Mouse (Mus musculus) liver, embryonic 13.5 days (tissue): ENCODE measurements around the gene Zcchc18. TPM values are rescaled to one million over a fixed set of nuclear protein-coding genes. Genes with fewer than 3 reads are reported as not detected.
A peak's percentile ranks its signal among the peaks of the same experiment; 100 is the strongest.
"Not testable (repeated sequence)": the region's sequence is repeated elsewhere in the genome, so short reads cannot be mapped to it uniquely, and the experiment has no call there.

ENCODE experiments used
- ATAC-seq: fragments of 200-750 bp; cut with Nextera tagmentation; 2 replicates; pipeline ENCODE4 v1.8.0; 2017; ENCODE audit warnings: low read depth, mild to moderate bottlenecking, moderate number of reproducible peaks, moderate library complexity
- DNase-seq: peaks from one replicate; pipeline ENCODE4 v3.0.0; 2022
- H3K27ac ChIP-seq: fragments of 300-500 bp; sonication (generic); 2 replicates; pipeline ENCODE4 v1.5.1; 2015; ENCODE audit warnings: moderate library complexity, mild to moderate bottlenecking, inconsistent platforms
- H3K27me3 ChIP-seq: fragments of 300-500 bp; sonication (generic); 2 replicates; pipeline ENCODE4 v1.6.1; 2015; ENCODE audit warnings: mild to moderate bottlenecking, inconsistent platforms
- H3K36me3 ChIP-seq: fragments of 300-500 bp; sonication (generic); 2 replicates; pipeline ENCODE4 v1.6.1; 2015; ENCODE audit warnings: mild to moderate bottlenecking, inconsistent platforms
- H3K4me1 ChIP-seq: fragments of 300-500 bp; sonication (generic); replicated peaks from 2 replicates; pipeline ENCODE4 v1.6.1; 2015; ENCODE audit warnings: inconsistent platforms
- H3K4me2 ChIP-seq: fragments of 300-500 bp; sonication (generic); 2 replicates; pipeline ENCODE4 v1.6.1; 2015; ENCODE audit warnings: inconsistent platforms, mild to moderate bottlenecking, moderate library complexity
- H3K4me3 ChIP-seq: fragments of 300-500 bp; sonication (generic); replicated peaks from 2 replicates; pipeline ENCODE4 v1.5.1; 2015; ENCODE audit warnings: mild to moderate bottlenecking, inconsistent platforms
- H3K9ac ChIP-seq: fragments of 300-500 bp; sonication (generic); 2 replicates; pipeline ENCODE4 v1.6.1; 2015; ENCODE audit warnings: mild to moderate bottlenecking, inconsistent platforms
- H3K9me3 ChIP-seq: fragments of 300-500 bp; sonication (generic); replicated peaks from 2 replicates; pipeline ENCODE4 v1.6.1; 2016; ENCODE audit warnings: inconsistent platforms
- WGBS: fragments of 180-500 bp; shearing (Covaris S2); methylation state at CpG from one replicate; pipeline ENCODE4 v1.1.7; 2015; ENCODE audit not compliant: insufficient replicate concordance; 5-methylcytosine and 5-hydroxymethylcytosine counted together
- polyA plus RNA-seq: library from polyadenylated mRNA; unstranded; fragments of >200 nt; fragmentation: Nextera tagmentation; extraction: Ambion mirVana; gene quantifications from 2 replicates; pipeline ENCODE4 v1.2.1, GENCODE M21; 2015

The Zcchc18 gene
- 0.42 and 0.44 TPM in 2 replicates for polyA plus RNA-seq

DNA sequence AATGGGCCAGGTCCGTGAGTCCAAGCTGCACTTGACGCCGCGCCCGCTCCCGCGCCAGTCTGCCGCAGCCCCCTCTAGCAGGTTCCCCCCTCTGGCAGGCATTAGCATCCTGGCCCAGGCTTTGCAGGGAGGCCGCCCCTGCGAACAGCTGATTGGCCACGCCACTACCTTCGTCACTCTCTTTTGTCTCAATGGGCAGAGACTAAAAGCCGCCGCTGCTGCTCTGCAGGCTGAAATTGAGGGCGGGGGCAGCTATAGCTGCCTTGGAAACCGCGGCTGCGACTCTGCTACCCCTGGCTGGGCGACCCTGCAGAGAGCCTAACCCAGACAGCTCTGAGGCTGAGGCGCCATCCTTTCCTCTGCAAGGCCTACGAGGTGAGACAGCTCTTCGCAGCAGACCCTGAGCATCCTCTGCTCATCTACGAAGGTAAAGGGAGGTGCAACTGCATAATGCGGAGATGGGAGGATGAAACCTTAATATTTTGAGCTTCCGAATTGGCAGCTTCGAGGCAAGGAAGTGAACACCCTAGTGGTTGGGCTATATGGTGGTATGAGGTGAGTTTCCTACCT, at the start of gene Zcchc18:
Gene Zcchc18, plus strand, starts transcription at position 178 of the 570 bp plus-strand sequence.
- peak within 1 kb of the TSS; percentile 44 for H3K4me2 ChIP-seq
- no peak within 1 kb of the TSS for H3K9ac ChIP-seq
- WGBS = 20% methylated on average over 26 of the region's 26 CpGs
- no peaks in the 10 kb centered on the region for H3K36me3 ChIP-seq
- no peak within 1 kb of the TSS for H3K4me3 ChIP-seq
- DNase-seq (no peak), ATAC-seq (no peak)
- no peaks in the 10 kb centered on the region for H3K9me3 ChIP-seq
- H3K27me3 ChIP-seq = peaks cover 21% of the 10 kb centered on the region
- H3K4me1 ChIP-seq = no peaks in the 10 kb centered on the region
- H3K27ac ChIP-seq = no peak within 1 kb of the TSS

DNA sequence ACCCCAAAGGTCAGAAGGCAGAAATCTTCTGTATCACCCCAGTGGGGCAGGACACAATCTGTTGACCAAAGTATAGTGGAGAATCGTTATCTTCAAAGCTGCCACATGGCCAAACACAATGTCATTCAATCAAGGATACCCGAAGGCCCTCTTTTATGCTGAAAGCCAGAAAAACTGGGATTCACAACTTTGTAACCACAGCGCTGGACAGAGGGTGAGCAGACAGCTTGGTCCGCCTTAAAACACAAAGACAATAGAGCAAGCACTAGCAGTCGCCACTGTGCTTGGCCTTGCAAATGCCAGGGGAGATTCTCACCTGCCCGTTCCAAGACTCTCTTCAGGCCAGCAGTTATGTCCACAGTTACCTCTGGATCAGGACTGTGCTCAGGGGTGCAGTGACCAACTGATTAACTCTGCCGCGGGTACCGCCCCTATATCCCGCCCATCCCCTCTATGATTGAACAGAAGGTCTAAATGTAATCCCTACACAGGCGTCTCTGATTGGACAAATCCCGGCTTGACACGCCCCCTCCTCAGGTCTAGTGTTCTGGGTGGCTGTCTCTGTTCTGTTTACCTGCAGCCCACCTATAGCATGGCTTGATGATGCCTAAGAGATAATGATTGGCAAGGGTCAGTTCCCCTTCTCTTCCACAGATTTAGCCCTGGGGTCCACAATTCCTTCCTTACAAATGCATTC, 35.2 kb upstream of the Zcchc18 start:
- H3K4me1 ChIP-seq, H3K27ac ChIP-seq, DNase-seq, H3K36me3 ChIP-seq, H3K4me2 ChIP-seq, H3K9me3 ChIP-seq, H3K27me3 ChIP-seq, H3K9ac ChIP-seq, H3K4me3 ChIP-seq: not testable (repeated sequence)
- peak; percentile 75; the same call in 1 of the 2 replicates for ATAC-seq
- 22% methylated on average over 13 of the region's 13 CpGs for WGBS

DNA sequence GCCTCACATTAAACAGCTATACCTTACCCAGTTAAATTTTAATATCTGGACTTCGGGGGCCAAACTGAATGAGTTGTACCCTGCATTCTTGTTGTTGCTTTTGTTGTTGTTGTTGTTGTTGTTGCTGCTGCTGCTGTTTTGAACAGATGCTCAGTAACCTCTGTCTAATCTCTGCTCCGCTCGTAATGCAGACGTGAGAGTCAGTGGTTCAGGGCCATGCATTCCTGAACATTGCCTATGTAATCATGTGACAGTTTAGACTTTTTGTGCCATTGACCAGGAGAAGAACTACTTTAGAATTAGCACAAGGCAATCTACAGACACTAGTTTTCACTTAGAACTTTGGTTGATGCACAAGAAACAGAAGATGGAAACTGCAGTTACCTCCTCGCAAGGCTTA, 34.7 kb upstream of the Zcchc18 start:
- not testable (repeated sequence) for H3K27ac ChIP-seq, ATAC-seq, H3K4me1 ChIP-seq, H3K27me3 ChIP-seq, H3K36me3 ChIP-seq, DNase-seq, H3K9ac ChIP-seq, H3K4me2 ChIP-seq, H3K9me3 ChIP-seq, H3K4me3 ChIP-seq
- 62% methylated on average over 5 of the region's 5 CpGs for WGBS

DNA sequence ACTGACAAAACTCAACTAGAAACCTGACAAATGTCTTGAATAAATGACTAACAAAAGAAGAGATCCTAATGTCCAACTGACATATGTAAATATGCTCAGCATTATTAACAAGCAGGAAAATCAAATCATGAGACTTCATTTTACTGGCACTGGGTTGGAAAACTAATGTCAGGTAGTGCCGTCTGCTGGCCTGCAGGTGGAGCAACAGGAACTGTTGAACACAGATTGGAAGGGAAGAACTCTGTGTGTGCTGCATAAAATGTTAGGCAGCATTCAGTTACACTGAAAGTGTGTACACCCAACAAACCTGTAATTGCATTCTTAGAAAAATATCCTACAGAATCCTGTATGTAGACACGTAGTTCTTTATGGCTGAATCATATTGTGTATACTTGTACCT, 33.3 kb upstream of the Zcchc18 start:
- 20% methylated on average over 2 of the region's 2 CpGs for WGBS
- ATAC-seq = no peak

DNA sequence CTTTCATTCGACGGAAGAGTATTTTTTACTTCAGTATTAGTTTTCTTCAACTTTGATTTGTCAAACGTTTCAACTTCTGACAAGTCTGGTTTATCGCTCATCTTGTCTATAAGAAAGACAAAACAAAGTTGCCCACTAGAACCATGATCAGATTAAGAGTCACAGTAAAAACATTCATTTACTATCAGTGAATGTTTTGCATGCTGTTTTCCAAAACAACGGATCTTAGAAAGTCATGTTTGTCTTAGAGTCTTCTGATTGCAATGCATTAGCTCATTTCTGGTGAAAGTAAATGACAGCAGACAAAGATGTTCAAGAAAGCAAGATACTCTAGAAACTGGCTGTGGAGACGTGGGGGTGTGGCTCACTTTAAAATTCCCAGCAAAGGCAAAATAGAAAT, 17.6 kb upstream of the Zcchc18 start, which contains the start of gene Tmsb15b2:
Gene Tmsb15b2, minus strand, starts transcription at position 101 of the 400 bp plus-strand sequence.
- not testable (repeated sequence) for H3K27me3 ChIP-seq, H3K36me3 ChIP-seq, ATAC-seq, H3K27ac ChIP-seq, DNase-seq, H3K9me3 ChIP-seq, H3K4me1 ChIP-seq, H3K9ac ChIP-seq
- H3K4me3 ChIP-seq = peak within 1 kb of the TSS; percentile 26
- 65% methylated on average over 6 of the region's 6 CpGs for WGBS
- peak within 1 kb of the TSS; percentile 39 for H3K4me2 ChIP-seq

More for the DNA sequence above, 33.3 kb upstream of the Zcchc18 start:
- Histone ChIP-seq H3K4me1 (no peaks in the 10 kb centered on the region), H3K9ac (no peak overlapping the region), H3K4me2 (no peak overlapping the region), H3K9me3 (no peaks in the 10 kb centered on the region), H3K27ac (no peak overlapping the region), H3K36me3 (no peaks in the 10 kb centered on the region), H3K27me3 (no peaks in the 10 kb centered on the region), H3K4me3 (no peak overlapping the region)
- no peak for DNase-seq

DNA sequence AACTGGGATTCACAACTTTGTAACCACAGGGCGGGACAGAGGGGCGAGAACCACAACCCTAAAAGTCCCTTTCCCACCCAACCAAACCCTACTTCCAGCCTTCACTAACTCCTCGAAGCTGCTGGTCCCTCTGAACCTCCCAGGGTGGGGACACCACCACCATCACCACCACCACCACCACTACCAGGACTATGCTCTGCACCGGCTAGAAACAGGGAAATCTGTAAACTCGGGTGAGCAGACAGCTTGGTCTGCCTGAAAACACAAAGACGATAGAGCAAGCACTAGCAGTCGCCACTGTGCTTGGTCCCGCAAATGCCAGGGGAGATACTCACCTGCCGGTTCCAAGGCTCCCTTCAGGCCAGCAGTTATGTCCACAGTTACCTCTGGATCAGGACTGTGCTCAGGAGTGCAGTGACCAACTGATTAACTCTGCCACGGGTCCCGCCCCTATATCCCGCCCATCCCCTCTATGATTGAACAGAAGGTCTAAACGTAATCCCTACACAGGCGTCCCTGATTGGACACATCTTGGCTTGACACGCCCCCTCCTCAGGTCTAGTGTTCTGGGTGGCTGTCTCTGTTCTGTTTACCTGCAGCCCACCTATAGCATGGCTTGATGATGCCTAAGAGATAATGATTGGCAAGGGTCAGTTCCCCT, 16.4 kb upstream of the Zcchc18 start, which contains the start of the genes Tmsb15l and Tmsb15b1:
Gene Tmsb15l, minus strand, starts transcription at position 446 of the 661 bp plus-strand sequence.
Gene Tmsb15b1, minus strand, starts transcription at position 451 of the 661 bp plus-strand sequence.
- Histone ChIP-seq H3K36me3 (no peaks in the 10 kb centered on the region), H3K9ac (no peak within 1 kb of the TSS)
- 26% methylated on average over 15 of the region's 15 CpGs for WGBS

DNA sequence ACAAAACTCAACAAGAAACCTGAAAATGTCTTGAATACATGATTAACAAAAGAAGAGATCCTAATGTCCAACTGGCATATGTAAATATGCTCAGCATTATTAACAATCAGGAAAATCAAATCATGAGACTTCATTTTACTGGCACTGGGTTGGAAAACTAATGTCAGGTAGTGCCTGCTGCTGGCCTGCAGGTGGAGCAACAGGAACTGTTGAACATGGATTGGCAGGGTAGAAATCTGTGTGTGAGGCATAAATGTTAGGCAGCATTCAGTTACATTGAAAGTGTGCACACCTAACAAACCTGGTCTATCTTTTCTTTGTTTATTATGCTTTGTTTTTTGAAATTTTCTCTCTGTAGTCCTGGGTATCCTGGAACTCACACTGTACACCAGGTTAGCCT, 14.3 kb upstream of the Zcchc18 start:
- no peak for DNase-seq
- Histone ChIP-seq H3K36me3 (no peaks in the 10 kb centered on the region), H3K4me3 (no peak overlapping the region), H3K27ac (no peak overlapping the region), H3K9me3 (no peaks in the 10 kb centered on the region), H3K9ac (no peak overlapping the region), H3K4me1 (no peaks in the 10 kb centered on the region), H3K4me2 (no peak overlapping the region), H3K27me3 (no peaks in the 10 kb centered on the region)
- no peak for ATAC-seq

More for the DNA sequence above, 16.4 kb upstream of the Zcchc18 start, which contains the start of the genes Tmsb15l and Tmsb15b1:
- ATAC-seq (peak; percentile 97), DNase-seq (peak; percentile 40)
- no peaks in the 10 kb centered on the region for H3K27me3 ChIP-seq
- no peaks in the 10 kb centered on the region for H3K9me3 ChIP-seq
- peak within 1 kb of the TSS; percentile 39 for H3K4me2 ChIP-seq
- H3K27ac ChIP-seq = no peak within 1 kb of the TSS
- H3K4me1 ChIP-seq = no peaks in the 10 kb centered on the region
- peak within 1 kb of the TSS; percentile 26 for H3K4me3 ChIP-seq

DNA sequence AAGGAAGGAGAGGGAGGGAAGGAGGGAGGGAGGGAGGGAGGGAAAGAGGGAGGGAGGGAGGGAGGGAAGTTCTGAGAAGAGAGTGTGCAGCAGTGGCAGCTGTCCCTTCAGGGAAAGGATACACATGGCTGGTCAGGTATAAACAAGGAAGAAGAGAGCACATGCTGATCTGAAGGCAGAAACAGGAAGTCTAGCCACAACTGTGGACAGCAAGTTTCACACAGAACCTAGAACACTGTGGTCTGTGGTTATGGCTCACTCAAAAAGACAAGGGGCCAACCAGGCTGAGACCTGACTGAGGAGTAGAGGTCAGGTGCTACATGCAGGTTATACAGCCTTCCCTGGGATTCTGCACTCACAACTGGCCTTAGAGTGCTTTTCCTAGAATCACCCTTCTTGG, 6.9 kb upstream of the Zcchc18 start:
- no peak overlapping the region for H3K4me3 ChIP-seq
- no peak for DNase-seq
- no peaks in the 10 kb centered on the region for H3K9me3 ChIP-seq
- no peak for ATAC-seq
- no peak overlapping the region for H3K27ac ChIP-seq
- H3K36me3 ChIP-seq = no peaks in the 10 kb centered on the region
- H3K27me3 ChIP-seq = no peaks in the 10 kb centered on the region; the same call in 1 of the 2 replicates
- H3K9ac ChIP-seq = no peak overlapping the region
- no peaks in the 10 kb centered on the region for H3K4me1 ChIP-seq
- no peak overlapping the region for H3K4me2 ChIP-seq

DNA sequence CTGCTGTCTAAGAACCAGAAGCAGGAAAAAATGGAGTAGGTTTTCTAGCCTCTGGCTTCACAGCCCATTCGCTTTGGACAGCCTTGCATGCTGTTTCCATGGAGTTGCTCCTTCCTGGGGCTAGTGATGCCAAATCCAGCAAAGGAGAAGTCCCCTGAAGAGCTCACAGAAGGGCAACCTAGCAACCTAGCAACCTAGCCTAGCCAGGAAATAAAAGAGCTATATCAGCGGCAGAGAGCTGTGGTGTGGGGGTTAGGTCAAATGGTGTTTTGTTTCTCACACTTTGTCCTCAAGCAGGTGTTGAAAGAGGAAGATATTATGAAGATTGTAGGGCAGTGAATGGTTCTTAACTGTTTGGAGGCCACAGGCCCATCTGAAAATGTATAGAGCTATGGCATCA, 1.7 kb upstream of the Zcchc18 start:
- DNase-seq = no peak
- Histone ChIP-seq H3K36me3 (no peaks in the 10 kb centered on the region), H3K27me3 (peaks cover 21% of the 10 kb centered on the region), H3K27ac (no peak overlapping the region), H3K4me1 (no peaks in the 10 kb centered on the region), H3K9me3 (no peaks in the 10 kb centered on the region), H3K9ac (no peak overlapping the region), H3K4me2 (no peak overlapping the region), H3K4me3 (no peak overlapping the region)
- no peak for ATAC-seq
- 51% methylated on average over 2 of the region's 2 CpGs for WGBS

DNA sequence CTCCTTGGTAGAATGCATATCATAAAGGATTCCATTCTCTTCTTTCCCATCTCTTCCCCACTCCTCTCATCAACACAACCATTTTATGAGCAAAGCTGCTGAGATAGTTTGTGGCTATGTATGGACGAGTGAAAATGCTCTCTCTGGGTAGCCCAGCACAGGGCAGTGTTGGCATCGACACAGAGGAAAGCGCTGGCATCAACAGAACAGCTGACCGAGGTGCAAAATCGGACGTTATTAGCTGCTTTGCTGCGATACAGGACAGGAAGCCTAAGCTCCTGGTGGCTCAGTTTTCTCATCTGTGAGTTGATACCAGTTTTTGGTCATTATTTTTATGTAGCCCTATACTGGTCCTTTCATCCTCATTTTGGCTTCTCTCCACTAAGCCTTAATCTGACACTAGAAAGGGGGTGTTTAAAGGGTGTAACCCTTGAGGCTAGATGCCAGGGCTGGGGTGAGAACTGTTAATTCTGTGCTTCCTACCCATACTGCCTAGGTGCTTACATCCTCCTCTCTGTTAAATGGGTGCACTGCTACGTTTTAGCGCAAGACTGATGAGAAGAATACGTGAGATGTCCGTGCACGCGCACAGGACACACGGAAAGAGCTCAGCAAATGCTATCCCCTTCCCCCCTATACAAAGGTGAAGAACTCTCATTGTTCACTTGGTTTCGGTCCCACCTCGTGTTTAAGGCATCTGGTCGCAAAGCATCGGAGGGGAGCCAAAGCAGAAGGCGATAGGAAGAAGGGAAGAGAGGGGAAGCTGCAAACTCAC, 577 bp upstream of the Zcchc18 start:
- no peak overlapping the region for H3K9ac ChIP-seq
- H3K36me3 ChIP-seq = no peaks in the 10 kb centered on the region
- DNase-seq (no peak), ATAC-seq (no peak)
- WGBS = 20% methylated on average over 19 of the region's 19 CpGs
- no peaks in the 10 kb centered on the region for H3K4me1 ChIP-seq
- H3K4me2 ChIP-seq = peak overlapping the region; percentile 44
- H3K9me3 ChIP-seq = no peaks in the 10 kb centered on the region
- H3K4me3 ChIP-seq = no peak overlapping the region
- peaks cover 21% of the 10 kb centered on the region for H3K27me3 ChIP-seq
- H3K27ac ChIP-seq = no peak overlapping the region

DNA sequence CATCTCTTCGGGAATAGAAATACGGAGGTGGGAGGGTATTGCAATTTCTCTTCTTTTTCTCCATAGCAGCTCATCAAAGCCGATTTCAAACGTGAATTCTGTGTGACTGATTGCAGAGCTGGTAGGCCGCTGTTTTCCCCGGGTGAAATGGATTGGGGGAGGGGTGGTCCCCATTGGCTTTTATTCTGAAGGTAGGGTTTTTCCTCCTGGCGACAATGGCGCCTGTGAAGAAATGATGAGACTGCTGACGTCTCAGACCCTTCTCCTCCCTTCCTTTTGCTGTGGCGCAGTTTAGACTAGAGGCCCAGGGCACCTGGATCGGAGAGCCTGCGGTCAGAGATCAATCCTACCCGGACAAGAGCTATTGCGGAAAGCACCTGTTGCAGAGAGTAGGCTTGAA, 686 bp downstream of the Zcchc18 start:
- Histone ChIP-seq H3K9ac (no peak overlapping the region), H3K4me3 (no peak overlapping the region), H3K4me1 (no peaks in the 10 kb centered on the region), H3K4me2 (no peak overlapping the region), H3K27me3 (peaks cover 21% of the 10 kb centered on the region), H3K27ac (no peak overlapping the region), H3K9me3 (no peaks in the 10 kb centered on the region), H3K36me3 (no peaks in the 10 kb centered on the region)
- ATAC-seq (no peak), DNase-seq (no peak)
- WGBS = 49% methylated on average over 13 of the region's 14 CpGs
